22 mouse cellular contexts compared by ENCODE assay signal in the genomic region with DNA sequence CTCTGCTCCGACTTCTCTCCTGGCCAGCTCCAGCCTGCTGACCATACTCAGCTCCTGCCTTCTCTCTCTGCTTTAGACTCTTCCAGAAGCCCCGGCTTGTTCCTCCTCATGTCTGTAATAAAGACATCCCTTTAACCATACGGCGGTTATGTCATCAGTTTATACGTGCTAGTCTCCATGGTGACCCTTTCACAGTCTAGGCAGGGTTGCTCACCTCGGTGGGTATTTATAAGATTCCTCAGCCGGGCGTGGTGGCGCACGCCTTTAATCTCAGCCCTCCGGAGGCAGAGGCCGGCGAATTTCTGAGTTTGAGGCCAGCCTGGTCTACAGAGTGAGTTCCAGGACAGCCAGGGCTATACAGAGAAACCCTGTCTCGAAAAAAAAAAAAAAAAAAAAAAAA. TPM values are rescaled to one million over a fixed set of nuclear protein-coding genes. Genes with fewer than 3 reads are reported as not detected.
DNase-seq lines count a peak whose midpoint lies in the region; ATAC-seq and TF ChIP-seq lines count a peak whose summit lies in the region.
"Had no signal": no experiment of that assay in that cellular context is flagged by ENCODE, and none has a peak within 500 bp of the region (broad histone marks: within the 10 kb centered on the region; RNA-seq: fewer than 3 reads in every experiment).

No protein-coding gene starts in this region.

- no peaks in the 10 kb centered on the region for H3K79me2 ChIP-seq in heart, adult 2 months (replicated peaks; ENCODE audit: control insufficient read depth, insufficient read depth, low read length)

- H3K27ac ChIP-seq in heart, adult 2 months: peak overlapping the region; percentile 28; the same call in 1 of the 2 replicates
- 0 out of 2 replicates have a peak overlapping the region, but pooled peaks have one; percentile 27 for H3K27ac ChIP-seq in limb, embryonic 15.5 days
- no peak overlapping the region for H3K27ac ChIP-seq in limb, embryonic 10.5 days
- peak overlapping the region; percentile 2; the same call in 1 of the 2 replicates for H3K27ac ChIP-seq in olfactory bulb, adult 2 months (ENCODE audit: insufficient read depth, low read depth, low read length)
- H3K27ac ChIP-seq: embryonic facial prominence, embryonic 13.5 days; heart, embryonic 15.5 days; hindbrain, embryonic 14.5 days; neural tube, embryonic 15.5 days had no signal

- no peaks in the 10 kb centered on the region for H3K9me3 ChIP-seq in limb, embryonic 15.5 days
- no peaks in the 10 kb centered on the region for H3K9me3 ChIP-seq in limb, embryonic 10.5 days (replicated peaks)
- H3K9me3 ChIP-seq: embryonic facial prominence, embryonic 13.5 days; heart, embryonic 15.5 days; midbrain, embryonic 10.5 days; neural tube, embryonic 15.5 days had no signal

- no peaks in the 10 kb centered on the region for H3K27me3 ChIP-seq in heart, adult 2 months (ENCODE audit: control insufficient read depth, insufficient read depth, low read length)
- H3K27me3 ChIP-seq in limb, embryonic 15.5 days: no peaks in the 10 kb centered on the region
- H3K27me3 ChIP-seq in limb, embryonic 10.5 days (ENCODE audit: low read depth, poor library complexity, severe bottlenecking): no peaks in the 10 kb centered on the region
- H3K27me3 ChIP-seq: embryonic facial prominence, embryonic 13.5 days; heart, embryonic 15.5 days; neural tube, embryonic 15.5 days had no signal

- ATAC-seq in limb, embryonic 15.5 days (ENCODE audit: insufficient number of reproducible peaks, low FRiP score, low TSS enrichment, low read depth): no peak
- ATAC-seq: forebrain, embryonic 14.5 days; inflammation-experienced regulatory T-cells, adult 6 months; lung, postnatal 0 days had no signal

- intact Hi-C loops in heart, adult 2 months (cut with DNase I): loop anchor here (5.0 kb wide), 1 partner anchor 43 kb away; no protein-coding TSS in a partner anchor
- intact Hi-C loops in heart, postnatal 36 days (cut with DNase I): no loop called here

- WGBS in heart, adult 2 months: 73% methylated on average over 14 of the region's 14 CpGs
- WGBS in limb, embryonic 15.5 days: 46% methylated on average over 13 of the region's 14 CpGs
- 84% methylated on average over 13 of the region's 14 CpGs for WGBS in limb, embryonic 10.5 days
- WGBS in olfactory bulb, adult 2 months: 72% methylated on average over 14 of the region's 14 CpGs

- H3K4me3 ChIP-seq in heart, adult 2 months: no peak overlapping the region
- H3K4me3 ChIP-seq in limb, embryonic 15.5 days: no peak overlapping the region
- H3K4me3 ChIP-seq in limb, embryonic 10.5 days: no peak overlapping the region
- no peak overlapping the region for H3K4me3 ChIP-seq in olfactory bulb, adult 2 months (ENCODE audit: insufficient read depth, low read depth, low read length)
- H3K4me3 ChIP-seq: embryonic facial prominence, embryonic 13.5 days; heart, embryonic 15.5 days; midbrain, embryonic 10.5 days; neural tube, embryonic 15.5 days had no signal

- no peak for TF ChIP-seq CTCF in heart, adult 2 months (IDR thresholded peaks at IDR 0.05)
- TF ChIP-seq CTCF in olfactory bulb, adult 2 months (IDR thresholded peaks at IDR 0.05; ENCODE audit: insufficient read depth, low read depth, low read length): no peak

- no peak for TF ChIP-seq POLR2A in heart, adult 2 months (IDR thresholded peaks at IDR 0.05; ENCODE audit: insufficient read depth, low read depth, low read length)
- no peak for TF ChIP-seq POLR2A in olfactory bulb, adult 2 months (IDR thresholded peaks at IDR 0.05; ENCODE audit: insufficient read depth, low read depth, low read length)

- no peak for TF ChIP-seq EP300 in heart, adult 2 months (IDR thresholded peaks at IDR 0.05; ENCODE audit: insufficient read depth, low read depth, low read length)

- H3K36me3 ChIP-seq in heart, adult 2 months (ENCODE audit: control insufficient read depth, insufficient read depth, low read length): peaks cover 3% of the 10 kb centered on the region; the same call in 1 of the 2 replicates
- no peaks in the 10 kb centered on the region for H3K36me3 ChIP-seq in limb, embryonic 15.5 days
- no peaks in the 10 kb centered on the region for H3K36me3 ChIP-seq in limb, embryonic 10.5 days
- H3K36me3 ChIP-seq: embryonic facial prominence, embryonic 13.5 days; heart, embryonic 15.5 days; midbrain, embryonic 10.5 days; neural tube, embryonic 15.5 days had no signal

- H3K9ac ChIP-seq in heart, adult 2 months (ENCODE audit: low read depth, low read length): no peak overlapping the region
- H3K9ac ChIP-seq in limb, embryonic 15.5 days: no peak overlapping the region
- H3K9ac ChIP-seq: embryonic facial prominence, embryonic 13.5 days; heart, embryonic 15.5 days; hindbrain, embryonic 14.5 days; neural tube, embryonic 15.5 days had no signal

- H3K4me2 ChIP-seq in limb, embryonic 15.5 days: no peak overlapping the region
- H3K4me2 ChIP-seq: embryonic facial prominence, embryonic 13.5 days; heart, embryonic 15.5 days; hindbrain, embryonic 14.5 days; neural tube, embryonic 15.5 days had no signal

- no peak for DNase-seq in heart, adult 2 months
- no peak for DNase-seq in heart, postnatal 36 days
- no peak for DNase-seq in limb, embryonic 10.5 days (ENCODE audit: low spot score)
- DNase-seq in NIH3T3 (ENCODE audit: low read depth): peak; percentile 22
- no peak for DNase-seq in adrenal gland, adult 8-10 months
- DNase-seq: adrenal gland, postnatal 10 days; cerebellum, adult 2 months; cerebellum, postnatal 25 days; gastrocnemius, postnatal 25 days; heart, postnatal 4 days; kidney, postnatal 25 days; left cerebral cortex, postnatal 4 days had no signal

- peaks cover 20% of the 10 kb centered on the region for H3K4me1 ChIP-seq in heart, adult 2 months (ENCODE audit: control insufficient read depth, insufficient read depth, low read length)
- H3K4me1 ChIP-seq in limb, embryonic 15.5 days: peaks cover 58% of the 10 kb centered on the region
- peaks cover 33% of the 10 kb centered on the region for H3K4me1 ChIP-seq in limb, embryonic 10.5 days
- H3K4me1 ChIP-seq in olfactory bulb, adult 2 months (ENCODE audit: control insufficient read depth, insufficient read depth, low read length): peaks cover 52% of the 10 kb centered on the region

RNA-seq across cellular contexts. Expression of a gene that starts 51.1 kb away (rescaled TPM):
- 100 to 1,000 TPM in 1 of 2 experiments, 10 to 100 TPM in 1; 88.7 to 102 TPM for total RNA-seq in heart, adult 2 months (2021)
- 146 and 188 TPM in 2 replicates for polyA plus RNA-seq in heart, adult 2 months (2012; rRNA removed)
- total RNA-seq in heart, postnatal 36 days (2021): 100 to 1,000 TPM; 113 to 133 TPM
- 21.1 and 21.9 TPM in 2 replicates for polyA plus RNA-seq in limb, embryonic 15.5 days (2015; fragmentation: Nextera tagmentation; extraction: Ambion mirVana)
- polyA plus RNA-seq in limb, embryonic 10.5 days (2016; fragmentation: Nextera tagmentation; extraction: Ambion mirVana): 1.6 and 3.3 TPM in 2 replicates
- not detected in 2 replicates for polyA plus RNA-seq in olfactory bulb, adult 2 months (2012; ENCODE audit: insufficient read depth, insufficient read length, low replicate concordance, missing spikeins)
- 100 to 1,000 TPM in 3 of 4 experiments, 10 to 100 TPM in 1; 99.2 to 165 (median 135) TPM for total RNA-seq in adrenal gland, adult 8-10 months (2022)
